Mouse (Mus musculus): ENCODE results near the gene Gm12216. TPM values are rescaled to one million over a fixed set of nuclear protein-coding genes. Genes with fewer than 3 reads are reported as not detected.
"Not testable (repeated sequence)": the region's sequence is repeated elsewhere in the genome, so short reads cannot be mapped to it uniquely, and the experiment has no call there.

Gm12216 gene
- polyA plus RNA-seq, 2 experiments: 0.14 to 0.15 TPM

DNA sequence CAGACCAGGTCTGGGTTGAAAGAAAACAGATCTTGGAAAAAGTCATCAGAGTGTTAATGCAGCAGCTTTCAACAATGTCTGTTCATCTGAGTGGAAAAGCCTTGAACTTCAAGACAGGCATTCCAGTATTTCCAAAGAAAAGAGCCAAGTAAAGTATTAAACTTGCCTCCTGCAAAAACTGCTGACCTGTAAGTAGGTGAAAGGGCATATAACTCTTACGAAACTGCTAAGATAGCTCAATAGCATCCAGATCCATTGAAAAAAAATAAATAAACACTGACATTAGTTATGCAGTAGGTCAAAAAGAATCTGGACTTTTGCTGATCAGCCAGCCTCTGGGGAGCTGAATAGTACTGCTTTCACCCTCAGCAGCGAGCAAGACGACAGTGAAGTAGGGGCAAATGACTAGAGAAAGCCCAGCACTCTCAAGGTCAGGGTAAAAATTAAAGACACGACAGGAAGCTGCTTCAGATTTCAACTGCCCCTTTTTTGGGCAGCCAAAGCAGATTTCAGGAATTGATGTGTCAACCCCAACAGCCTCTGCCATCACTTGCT is 30.1 kb upstream of the Gm12216 start:
- no peaks in the 10 kb centered on the region for H3K27me3 ChIP-seq (ENCODE audit: control insufficient read depth, insufficient read depth, low read length)
- H3K4me2 ChIP-seq (ENCODE audit: low read depth): no peak overlapping the region
- H3K4me1 ChIP-seq (replicated peaks; ENCODE audit: control insufficient read depth in 2 of 2, insufficient read depth in 2 of 2, low read length in 1 of 2): peaks cover 7 to 12% of the 10 kb centered on the region in 2 experiments
- 59% methylated on average over 4 of the region's 4 CpGs for WGBS (ENCODE audit: insufficient replicate concordance)
- no peaks in the 10 kb centered on the region for H3K9me3 ChIP-seq (ENCODE audit: control insufficient read depth, low read length)
- H3K27ac ChIP-seq: no peak overlapping the region
- TF ChIP-seq CTCF (IDR thresholded peaks at IDR 0.05; ENCODE audit: low read depth) (no peak), EP300 (IDR thresholded peaks at IDR 0.05; ENCODE audit: low read depth) (no peak)
- DNase-seq (ENCODE audit: low read depth in 3 of 3, low spot score in 3 of 3) (no peak), ATAC-seq (ENCODE audit: insufficient read depth) (no peak)
- no peak overlapping the region for H3K4me3 ChIP-seq (ENCODE audit: insufficient read depth in 1 of 2, low read depth in 2 of 2, low read length in 2 of 2)
- no peak overlapping the region for H3K9ac ChIP-seq (replicated peaks)
- no peaks in the 10 kb centered on the region for H3K36me3 ChIP-seq (replicated peaks; ENCODE audit: control insufficient read depth, insufficient read depth, low read depth)

DNA sequence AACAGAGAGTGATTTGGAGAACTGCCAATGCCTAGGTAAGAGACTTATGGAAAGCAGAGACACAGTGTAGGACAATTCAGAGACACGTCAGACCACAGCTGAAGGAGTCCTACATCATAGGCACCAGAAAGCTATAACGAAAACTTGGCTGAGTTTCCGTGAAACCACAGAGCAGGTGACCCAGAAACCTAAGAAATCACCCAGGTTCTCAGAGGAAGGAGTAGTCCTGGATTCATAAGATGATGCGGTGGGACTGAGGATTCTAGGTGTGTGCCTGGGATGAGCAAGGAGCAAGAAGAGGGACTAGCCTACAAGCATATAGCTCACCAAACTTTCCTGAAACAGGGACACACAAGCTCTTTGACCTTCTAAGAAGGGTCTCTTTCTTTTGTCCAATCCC is 29.2 kb upstream of the Gm12216 start:
- Histone ChIP-seq H3K9me3 (ENCODE audit: control insufficient read depth, low read length) (no peaks in the 10 kb centered on the region), H3K4me1 (replicated peaks; ENCODE audit: control insufficient read depth in 2 of 2, insufficient read depth in 2 of 2, low read length in 1 of 2) (peaks cover 7 to 10% of the 10 kb centered on the region in 2 experiments), H3K4me2 (ENCODE audit: low read depth) (no peak overlapping the region), H3K27me3 (ENCODE audit: control insufficient read depth, insufficient read depth, low read length) (no peaks in the 10 kb centered on the region), H3K27ac (no peak overlapping the region), H3K4me3 (ENCODE audit: insufficient read depth in 1 of 2, low read depth in 2 of 2, low read length in 2 of 2) (no peak overlapping the region), H3K36me3 (replicated peaks; ENCODE audit: control insufficient read depth, insufficient read depth, low read depth) (no peaks in the 10 kb centered on the region), H3K9ac (replicated peaks) (no peak overlapping the region)
- ATAC-seq (ENCODE audit: insufficient read depth): no peak
- DNase-seq (ENCODE audit: low read depth in 3 of 3, low spot score in 3 of 3): no peak
- TF ChIP-seq CTCF (IDR thresholded peaks at IDR 0.05; ENCODE audit: low read depth): no peak
- no peak for TF ChIP-seq EP300 (IDR thresholded peaks at IDR 0.05; ENCODE audit: low read depth)
- 77% methylated on average over 4 of the region's 4 CpGs for WGBS (ENCODE audit: insufficient replicate concordance)

DNA sequence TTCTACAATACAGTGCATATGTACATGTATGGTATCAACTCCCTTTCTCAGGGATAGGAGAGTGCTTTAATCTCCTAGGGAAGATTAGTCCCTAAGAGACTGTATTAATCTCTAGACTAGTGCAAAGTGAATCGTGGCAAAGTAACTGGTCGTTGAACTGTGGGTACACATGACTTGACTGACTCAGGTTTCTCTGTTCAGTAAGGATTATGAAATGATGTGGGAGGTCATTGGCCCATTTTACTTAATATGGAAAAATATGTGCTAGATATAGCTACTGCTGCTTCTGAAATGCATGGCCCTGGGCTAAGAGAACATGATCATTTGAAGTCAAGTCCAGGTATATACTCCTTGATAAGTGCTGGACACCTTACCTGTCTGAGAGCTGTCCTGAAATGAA is 24.2 kb upstream of the Gm12216 start:
- no peak for ATAC-seq (ENCODE audit: insufficient read depth)

DNA sequence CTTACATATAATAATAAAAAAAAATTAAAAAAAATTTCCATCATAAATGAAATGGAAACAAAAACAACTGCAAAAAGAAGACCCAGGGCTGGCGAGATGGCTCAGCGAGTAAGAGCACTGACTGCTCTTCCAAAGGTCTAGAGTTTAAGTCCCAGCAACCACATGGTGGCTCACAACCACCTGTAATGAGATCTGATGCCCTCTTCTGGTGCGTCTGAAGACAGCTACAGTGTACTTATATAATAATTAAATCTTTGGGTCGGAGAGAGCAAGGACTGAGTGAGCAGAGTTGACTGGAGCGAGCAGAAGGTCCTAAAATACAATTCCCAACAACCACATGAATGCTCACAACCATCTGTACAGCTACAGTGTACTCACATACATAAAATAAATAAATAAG is 19.0 kb upstream of the Gm12216 start:
- H3K4me3 ChIP-seq (ENCODE audit: insufficient read depth in 1 of 2, low read depth in 2 of 2, low read length in 2 of 2); DNase-seq (ENCODE audit: low read depth in 3 of 3, low spot score in 3 of 3); H3K4me1 ChIP-seq (replicated peaks; ENCODE audit: control insufficient read depth in 2 of 2, insufficient read depth in 2 of 2, low read length in 1 of 2); H3K9ac ChIP-seq (replicated peaks); ATAC-seq (ENCODE audit: insufficient read depth); H3K27ac ChIP-seq; H3K4me2 ChIP-seq (ENCODE audit: low read depth); H3K9me3 ChIP-seq (ENCODE audit: control insufficient read depth, low read length); H3K27me3 ChIP-seq (ENCODE audit: control insufficient read depth, insufficient read depth, low read length); H3K36me3 ChIP-seq (replicated peaks; ENCODE audit: control insufficient read depth, insufficient read depth, low read depth): not testable (repeated sequence)
- TF ChIP-seq CTCF (IDR thresholded peaks at IDR 0.05; ENCODE audit: low read depth): 0 out of 2 replicates have a peak, but pooled peaks have one; percentile 14
- 66% methylated on average over 5 of the region's 5 CpGs for WGBS (ENCODE audit: insufficient replicate concordance)

More for the DNA sequence above, 24.2 kb upstream of the Gm12216 start:
- WGBS (ENCODE audit: insufficient replicate concordance): 68% methylated on average over 2 of the region's 2 CpGs
- Histone ChIP-seq H3K27ac (no peak overlapping the region), H3K27me3 (ENCODE audit: control insufficient read depth, insufficient read depth, low read length) (no peaks in the 10 kb centered on the region), H3K4me2 (ENCODE audit: low read depth) (no peak overlapping the region), H3K9me3 (ENCODE audit: control insufficient read depth, low read length) (no peaks in the 10 kb centered on the region), H3K36me3 (replicated peaks; ENCODE audit: control insufficient read depth, insufficient read depth, low read depth) (no peaks in the 10 kb centered on the region), H3K4me1 (replicated peaks; ENCODE audit: control insufficient read depth in 2 of 2, insufficient read depth in 2 of 2, low read length in 1 of 2) (no peaks in the 10 kb centered on the region; a peak in 1 of 4 replicates), H3K9ac (replicated peaks) (no peak overlapping the region), H3K4me3 (ENCODE audit: insufficient read depth in 1 of 2, low read depth in 2 of 2, low read length in 2 of 2) (no peak overlapping the region)
- TF ChIP-seq EP300 (IDR thresholded peaks at IDR 0.05; ENCODE audit: low read depth) (no peak), CTCF (IDR thresholded peaks at IDR 0.05; ENCODE audit: low read depth) (no peak)
- DNase-seq (ENCODE audit: low read depth in 3 of 3, low spot score in 3 of 3): no peak

DNA sequence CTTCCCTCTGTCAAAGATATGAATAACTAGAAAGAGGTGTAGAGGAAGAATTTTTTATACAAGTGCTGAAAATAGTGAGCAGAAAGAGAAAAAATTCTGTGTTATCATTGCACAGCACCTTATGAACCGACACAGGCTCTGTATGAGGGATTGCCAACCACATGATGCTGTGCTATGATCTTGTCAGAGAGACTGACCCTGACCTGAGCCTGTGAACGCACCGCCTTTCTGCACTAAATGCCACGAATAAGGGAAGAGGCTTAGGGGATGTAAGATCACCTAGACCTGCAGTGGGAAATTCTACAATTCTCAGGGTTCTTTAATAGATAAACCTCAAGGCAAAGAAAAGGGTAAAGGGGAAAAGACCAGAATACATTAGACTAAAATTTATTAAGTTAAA is 17.4 kb upstream of the Gm12216 start:
- Histone ChIP-seq H3K27ac (no peak overlapping the region), H3K4me2 (ENCODE audit: low read depth) (no peak overlapping the region), H3K4me1 (replicated peaks; ENCODE audit: control insufficient read depth in 2 of 2, insufficient read depth in 2 of 2, low read length in 1 of 2) (no peaks in the 10 kb centered on the region), H3K36me3 (replicated peaks; ENCODE audit: control insufficient read depth, insufficient read depth, low read depth) (no peaks in the 10 kb centered on the region), H3K9ac (replicated peaks) (no peak overlapping the region), H3K27me3 (ENCODE audit: control insufficient read depth, insufficient read depth, low read length) (no peaks in the 10 kb centered on the region), H3K4me3 (ENCODE audit: insufficient read depth in 1 of 2, low read depth in 2 of 2, low read length in 2 of 2) (no peak overlapping the region), H3K9me3 (ENCODE audit: control insufficient read depth, low read length) (no peaks in the 10 kb centered on the region)
- TF ChIP-seq EP300 (IDR thresholded peaks at IDR 0.05; ENCODE audit: low read depth) (no peak), CTCF (IDR thresholded peaks at IDR 0.05; ENCODE audit: low read depth) (no peak)
- no peak for ATAC-seq (ENCODE audit: insufficient read depth)
- DNase-seq (ENCODE audit: low read depth in 3 of 3, low spot score in 3 of 3): no peak
- 66% methylated on average over 4 of the region's 4 CpGs for WGBS (ENCODE audit: insufficient replicate concordance)

All from liver, embryonic 14.5 days (tissue).